Mouse (Mus musculus) A20 (cell line): ENCODE data around the gene Naa80.
A peak's percentile ranks its signal among the peaks of the same experiment; 100 is the strongest.

Source experiments
- DNase-seq: peaks from one replicate; pipeline ENCODE4 v3.0.0-alpha.2; 2011; ENCODE audit warnings: low read depth, low spot score

Naa80 gene

DNA sequence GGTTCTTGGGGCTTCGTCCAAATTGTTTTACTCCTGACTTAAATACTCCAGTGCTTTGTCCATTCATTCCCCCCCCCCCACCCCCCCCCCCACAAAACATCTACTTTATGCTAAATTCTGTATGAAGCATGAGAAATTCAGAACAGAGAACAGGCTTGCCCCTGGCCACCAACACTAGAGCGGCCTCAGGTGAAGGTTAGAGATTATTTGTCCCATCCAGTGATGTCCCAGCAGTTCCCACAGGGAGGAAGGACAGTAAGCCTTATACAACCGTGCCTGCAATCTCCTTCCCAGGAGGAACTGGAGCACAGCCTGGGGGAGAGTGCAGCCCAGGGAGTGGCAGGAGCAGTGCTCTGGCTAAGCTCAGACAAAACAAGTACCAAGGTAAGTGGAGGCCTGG, at the start of gene Naa80:
Naa80 (plus strand) TSS at position 301 of the 400 bp plus-strand sequence.
- no peak for DNase-seq

DNA sequence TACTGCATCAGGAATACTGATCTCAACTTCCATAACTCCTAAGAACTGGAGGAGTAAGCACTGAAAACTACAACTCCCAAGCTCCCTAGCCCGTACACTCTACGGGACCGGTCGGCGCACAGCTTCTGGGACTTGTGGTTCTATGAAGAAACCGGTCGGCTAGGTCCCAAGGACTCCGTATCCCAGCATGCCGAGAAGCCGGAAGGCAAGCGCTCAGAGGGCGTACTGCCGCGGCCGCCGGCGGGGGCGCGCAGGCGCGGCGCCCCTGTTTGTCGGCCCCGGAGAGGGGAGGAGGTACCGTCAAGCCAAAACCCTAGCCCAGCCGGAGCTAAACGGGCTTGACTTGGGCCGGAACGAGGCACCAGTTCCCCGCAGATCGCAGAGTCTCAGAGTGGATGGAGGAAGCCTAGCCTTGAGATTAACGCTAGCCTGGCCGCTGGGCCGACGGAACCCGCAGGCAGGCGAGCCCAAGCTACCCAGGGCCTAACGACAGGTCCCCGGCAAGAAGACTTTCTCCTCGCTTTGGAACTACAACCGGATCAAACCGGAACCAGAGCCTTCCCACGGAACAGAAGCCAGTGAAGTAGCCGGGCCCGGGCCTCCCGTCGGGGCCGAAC, 44.8 kb upstream of the Naa80 start, which contains the start of gene Tmem115:
Tmem115 (plus strand) TSS at position 155 of the 617 bp plus-strand sequence.
- peak; percentile 95 for DNase-seq

DNA sequence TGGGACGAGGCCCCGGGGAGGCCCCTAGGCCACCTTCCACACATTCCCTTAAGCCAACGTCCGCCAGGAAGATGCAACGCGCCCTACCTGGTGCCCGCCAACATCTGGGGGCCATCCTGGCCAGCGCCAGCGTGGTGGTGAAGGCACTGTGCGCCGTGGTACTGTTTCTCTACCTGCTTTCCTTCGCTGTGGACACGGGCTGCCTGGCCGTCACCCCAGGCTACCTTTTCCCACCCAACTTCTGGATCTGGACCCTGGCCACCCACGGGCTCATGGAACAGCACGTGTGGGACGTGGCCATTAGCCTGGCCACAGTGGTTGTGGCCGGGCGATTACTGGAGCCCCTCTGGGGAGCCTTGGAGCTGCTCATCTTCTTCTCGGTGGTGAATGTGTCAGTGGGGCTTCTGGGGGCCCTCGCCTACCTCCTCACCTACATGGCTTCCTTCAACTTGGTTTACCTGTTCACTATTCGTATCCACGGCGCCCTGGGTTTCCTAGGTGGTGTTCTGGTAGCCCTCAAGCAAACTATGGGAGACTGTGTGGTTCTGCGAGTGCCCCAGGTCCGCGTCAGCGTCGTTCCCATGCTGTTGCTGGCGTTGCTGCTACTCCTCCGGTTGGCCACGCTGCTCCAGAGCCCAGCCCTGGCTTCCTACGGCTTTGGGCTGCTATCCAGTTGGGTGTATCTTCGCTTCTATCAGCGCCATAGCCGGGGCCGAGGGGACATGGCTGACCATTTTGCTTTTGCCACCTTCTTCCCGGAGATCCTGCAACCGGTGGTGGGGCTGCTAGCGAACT, 44.1 kb upstream of the Naa80 start:
- peak; percentile 50 for DNase-seq

DNA sequence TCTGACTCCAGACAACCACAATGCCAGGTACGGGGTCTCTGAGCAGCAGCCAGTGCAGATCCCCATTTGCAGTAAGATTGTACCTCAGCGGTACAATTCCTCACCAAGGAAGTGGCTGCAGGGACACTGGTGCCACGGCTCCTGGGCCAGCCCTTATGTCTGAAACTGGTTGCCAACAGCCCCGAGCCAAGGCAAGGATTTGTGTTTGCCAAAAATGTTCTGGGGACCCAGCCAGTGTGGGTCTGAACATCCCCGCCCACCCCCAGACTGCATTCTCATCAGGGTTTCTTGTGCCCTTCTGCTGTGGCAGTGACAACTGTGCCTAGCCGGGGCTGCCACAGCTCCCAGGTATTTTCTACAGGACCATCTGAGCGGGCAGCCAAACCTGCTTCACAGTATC, 40.5 kb upstream of the Naa80 start:
- no peak for DNase-seq

DNA sequence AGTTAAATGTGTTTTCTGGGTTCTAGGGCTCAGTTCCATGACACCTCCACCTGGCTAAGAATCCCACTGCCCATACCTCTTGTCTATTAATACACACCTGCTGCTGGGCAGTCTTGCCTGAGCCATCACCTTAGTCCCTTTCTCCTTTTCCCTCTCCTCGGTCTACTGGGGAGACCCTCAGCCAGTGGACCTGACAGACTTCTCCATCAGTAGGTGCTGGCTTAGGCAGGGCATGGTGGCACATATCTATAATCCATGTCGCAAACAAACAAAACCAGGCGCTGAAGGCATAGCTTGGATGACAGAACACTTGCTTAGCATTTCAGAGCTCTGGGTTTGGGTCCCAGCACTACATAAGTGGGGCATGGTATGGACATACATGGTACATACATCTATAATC, 40.0 kb upstream of the Naa80 start:
- DNase-seq = no peak

DNA sequence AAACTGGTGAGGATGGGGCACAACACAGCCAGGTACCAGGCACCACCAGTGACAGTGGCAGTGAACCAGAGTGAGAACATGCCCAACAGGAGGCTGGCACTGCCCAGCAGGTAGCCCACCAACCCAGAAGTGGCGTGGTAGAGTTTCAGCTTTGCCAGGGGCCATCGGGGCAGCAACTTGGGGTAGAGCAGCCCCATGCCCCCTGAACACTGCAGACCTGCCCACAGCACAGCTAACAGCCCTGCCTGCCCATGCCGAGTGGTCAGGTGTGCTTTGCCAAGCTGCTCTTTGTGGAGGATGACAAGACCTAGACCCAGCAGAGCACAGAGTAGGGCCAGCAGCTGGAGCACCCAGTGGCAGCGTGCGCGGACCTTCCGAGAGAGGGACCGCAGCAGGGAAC, 38.7 kb upstream of the Naa80 start:
- DNase-seq = no peak

DNA sequence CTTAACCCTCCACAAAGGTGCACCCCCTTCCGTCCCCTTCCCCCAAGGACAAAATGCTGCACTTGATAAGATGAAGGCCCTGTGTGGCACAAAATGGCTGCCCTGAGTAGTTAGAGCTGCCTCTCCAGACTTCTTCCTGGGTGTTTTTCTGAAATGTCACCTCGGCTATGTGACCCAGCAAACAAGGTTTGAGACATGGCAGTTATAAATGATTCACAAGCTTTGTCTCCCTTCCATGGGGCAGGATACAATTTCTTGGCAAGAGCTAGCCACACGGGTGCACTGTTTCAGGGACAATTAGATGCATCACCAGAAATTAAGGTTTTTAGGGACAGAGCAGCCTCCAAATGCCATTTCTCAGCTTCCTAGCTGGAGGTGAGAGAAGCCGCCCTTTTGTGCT, 38.3 kb upstream of the Naa80 start:
- no peak for DNase-seq

DNA sequence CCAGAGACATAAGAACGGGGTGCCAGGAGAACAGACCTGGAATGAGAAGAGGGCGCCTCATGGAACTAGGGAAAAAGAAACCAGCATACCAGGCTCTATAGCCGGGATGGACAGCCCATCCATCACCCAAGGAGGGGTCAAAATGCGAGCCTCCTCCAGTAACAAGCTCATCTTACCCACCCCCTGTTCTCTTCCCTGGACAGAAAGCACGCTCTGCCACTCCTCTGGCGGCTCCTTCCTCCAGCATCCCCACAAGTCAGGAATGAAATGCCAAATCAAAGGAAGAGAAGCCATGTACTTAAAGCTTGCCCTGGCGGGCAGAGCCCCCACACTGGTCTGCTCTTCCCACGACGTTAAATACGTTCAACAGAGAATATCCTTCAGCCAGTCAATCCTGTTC, 37.7 kb upstream of the Naa80 start:
- no peak for DNase-seq

DNA sequence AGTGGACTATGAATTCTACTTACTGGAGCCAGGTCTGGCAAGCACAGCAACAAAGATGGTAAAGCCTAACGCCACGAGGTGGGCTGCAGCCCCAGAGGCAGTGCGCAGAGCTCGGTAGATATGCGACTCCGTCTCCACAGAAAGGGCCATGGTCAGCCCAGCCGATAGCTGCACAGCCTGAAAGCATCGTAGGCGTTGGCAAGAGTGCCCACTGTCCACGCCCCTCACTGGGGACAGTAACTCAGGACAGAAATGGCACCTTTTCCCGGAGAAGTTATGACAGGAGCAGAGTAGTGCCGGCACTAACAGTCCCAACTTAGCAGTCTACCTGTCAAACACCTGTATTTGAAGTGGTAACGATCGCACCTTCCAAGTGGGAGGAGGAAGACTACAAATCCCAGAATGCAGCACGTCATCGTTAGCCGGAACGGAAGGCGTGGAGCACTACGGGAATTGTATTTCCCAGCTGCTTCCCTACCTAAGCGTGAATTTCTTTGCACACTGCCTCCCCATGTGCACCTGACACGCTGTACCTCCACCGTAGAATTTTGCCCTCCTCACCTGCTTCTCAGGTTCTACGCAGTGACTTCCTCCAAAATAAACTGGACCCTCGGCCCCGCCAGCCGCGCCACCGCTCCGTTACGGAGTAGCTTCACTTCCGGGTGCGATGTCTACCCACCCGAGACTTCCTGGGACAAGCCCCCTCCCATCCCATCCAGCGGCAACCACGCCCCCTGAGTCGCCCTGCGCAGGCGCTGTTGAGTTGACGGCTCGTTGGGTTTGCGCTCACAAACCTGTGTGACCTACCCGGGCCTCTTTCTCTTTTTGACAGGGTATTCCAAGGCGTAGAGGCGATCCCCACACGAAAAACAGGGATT, 37.0 kb upstream of the Naa80 start, which contains the start of the genes Cyb561d2 and Nprl2:
Cyb561d2 (minus strand) TSS at position 720 of the 878 bp plus-strand sequence.
Nprl2 (plus strand) TSS at position 753 of the 878 bp plus-strand sequence.
- DNase-seq = peak; percentile 96

DNA sequence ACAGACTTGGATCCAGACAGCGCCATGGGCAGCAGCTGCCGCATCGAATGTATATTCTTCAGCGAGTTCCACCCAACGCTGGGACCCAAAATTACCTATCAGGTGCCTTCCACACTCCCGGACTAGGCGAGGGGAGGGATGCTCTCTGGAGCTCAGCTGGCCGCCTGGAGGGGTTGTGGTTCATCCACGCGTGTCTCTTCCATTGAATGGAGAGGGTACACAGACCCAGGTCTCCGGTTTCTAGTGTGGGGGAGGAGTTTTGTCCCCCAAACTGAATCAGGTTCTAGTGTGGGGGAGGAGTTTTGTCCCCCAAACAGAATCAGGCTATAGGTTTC, 36.4 kb upstream of the Naa80 start:
- DNase-seq = no peak

DNA sequence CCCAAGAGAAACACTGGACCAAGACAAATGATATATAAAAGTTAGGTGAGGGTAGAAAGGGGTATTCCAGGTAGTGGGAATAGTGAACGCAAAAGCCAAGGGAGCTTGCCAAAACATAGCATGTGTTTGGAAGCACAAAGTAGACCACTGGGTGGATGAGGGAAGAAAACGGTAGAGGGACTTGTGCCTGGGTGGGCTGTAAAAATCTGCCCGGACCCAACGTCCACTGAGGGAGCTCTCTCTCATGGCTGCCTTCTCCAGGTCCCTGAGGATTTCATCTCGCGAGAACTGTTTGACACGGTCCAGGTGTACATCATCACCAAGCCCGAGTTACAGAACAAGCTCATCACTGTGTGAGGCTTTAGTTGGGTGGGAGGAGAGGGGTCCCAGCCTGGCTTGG, 36.0 kb upstream of the Naa80 start:
- DNase-seq = no peak

DNA sequence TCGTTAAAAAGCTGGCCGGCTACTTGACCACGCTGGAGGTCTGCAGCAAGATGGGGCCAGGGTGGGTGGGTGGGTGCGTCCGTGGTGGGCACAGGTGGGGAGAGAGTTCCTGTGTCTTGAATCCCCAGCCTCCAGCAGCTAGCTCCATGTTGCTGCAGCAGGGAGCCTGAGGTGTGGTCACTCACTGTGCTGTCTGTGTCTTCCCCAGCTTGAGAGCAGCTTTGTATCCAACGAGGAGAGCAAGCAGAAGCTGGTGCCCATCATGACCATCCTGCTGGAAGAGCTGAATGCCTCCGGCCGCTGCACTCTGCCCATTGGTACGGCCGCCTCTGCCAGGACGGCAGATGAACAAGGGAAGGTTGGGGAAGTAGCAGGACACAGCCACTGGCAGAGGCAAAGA, 35.4 kb upstream of the Naa80 start:
- DNase-seq = no peak

DNA sequence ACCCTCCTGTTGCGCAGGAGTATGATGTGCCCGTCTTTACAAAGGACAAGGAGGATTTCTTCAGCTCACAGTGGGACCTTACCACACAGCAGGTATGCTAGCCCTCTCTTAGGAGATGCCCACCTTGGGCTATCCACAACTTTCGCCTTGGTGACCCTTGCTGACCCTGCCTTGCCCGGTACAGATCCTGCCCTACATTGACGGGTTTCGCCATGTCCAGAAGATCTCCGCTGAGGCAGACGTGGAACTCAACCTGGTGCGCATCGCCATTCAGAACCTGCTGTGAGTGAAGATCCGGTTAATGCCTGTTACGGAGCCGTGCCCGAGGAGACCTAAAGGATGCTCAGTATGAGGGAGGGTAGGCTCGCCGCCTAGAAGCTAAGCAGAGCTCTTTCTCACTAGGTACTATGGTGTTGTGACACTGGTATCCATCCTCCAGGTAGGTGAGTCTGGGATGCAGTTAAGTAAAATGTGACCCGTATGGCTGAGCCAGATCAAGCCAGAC, 34.4 kb upstream of the Naa80 start:
- DNase-seq = no peak

DNA sequence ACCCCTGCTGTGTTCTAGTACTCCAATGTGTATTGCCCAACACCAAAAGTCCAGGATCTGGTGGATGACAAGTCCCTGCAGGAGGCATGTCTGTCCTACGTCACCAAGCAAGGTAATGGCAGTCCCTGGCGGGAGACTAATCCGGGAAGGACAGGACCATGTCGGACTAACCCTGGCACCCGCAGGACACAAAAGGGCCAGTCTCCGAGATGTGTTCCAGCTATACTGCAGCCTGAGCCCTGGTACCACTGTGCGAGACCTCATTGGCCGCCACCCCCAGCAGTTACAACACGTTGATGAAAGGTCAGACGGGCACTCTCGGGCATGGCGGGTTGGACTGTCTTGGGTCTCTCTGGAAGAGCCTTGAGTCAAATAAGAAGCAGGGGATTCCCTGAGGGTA, 34.0 kb upstream of the Naa80 start:
- no peak for DNase-seq

DNA sequence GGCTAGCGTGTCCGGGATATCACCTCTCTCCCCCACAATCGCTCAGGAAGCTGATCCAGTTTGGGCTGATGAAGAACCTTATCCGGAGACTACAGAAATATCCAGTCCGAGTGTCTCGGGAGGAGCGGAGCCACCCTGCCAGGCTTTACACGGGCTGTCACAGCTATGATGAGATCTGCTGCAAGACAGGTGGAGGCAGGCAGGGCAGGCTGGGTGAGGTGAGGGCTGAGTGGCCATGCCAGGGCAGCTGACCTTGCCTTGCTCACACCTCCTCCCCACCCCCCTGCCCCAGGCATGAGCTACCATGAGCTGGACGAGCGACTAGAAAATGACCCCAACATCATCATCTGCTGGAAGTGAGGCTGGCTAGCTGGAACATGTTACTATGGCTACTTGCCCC, 33.5 kb upstream of the Naa80 start:
- DNase-seq = no peak

DNA sequence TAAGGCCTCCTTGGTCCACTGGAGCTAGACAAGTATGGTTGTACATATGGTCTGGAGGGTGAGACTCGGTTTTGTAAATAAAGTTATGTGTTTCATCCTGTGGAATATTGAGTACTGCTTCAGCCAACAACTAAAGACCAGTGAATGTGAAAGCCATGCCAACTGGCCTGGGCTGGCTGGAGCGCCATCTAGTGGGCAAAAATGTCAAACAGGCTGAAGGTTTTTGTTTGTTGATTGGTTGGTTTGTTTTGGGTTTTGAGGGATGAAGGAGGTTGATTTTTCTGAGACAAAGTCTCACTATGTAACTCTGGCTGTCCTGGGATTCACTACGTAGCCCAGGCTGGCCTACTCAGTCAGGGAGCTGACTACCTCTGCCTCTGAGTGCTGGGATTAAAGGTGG, 33.1 kb upstream of the Naa80 start:
- DNase-seq = peak; percentile 74

DNA sequence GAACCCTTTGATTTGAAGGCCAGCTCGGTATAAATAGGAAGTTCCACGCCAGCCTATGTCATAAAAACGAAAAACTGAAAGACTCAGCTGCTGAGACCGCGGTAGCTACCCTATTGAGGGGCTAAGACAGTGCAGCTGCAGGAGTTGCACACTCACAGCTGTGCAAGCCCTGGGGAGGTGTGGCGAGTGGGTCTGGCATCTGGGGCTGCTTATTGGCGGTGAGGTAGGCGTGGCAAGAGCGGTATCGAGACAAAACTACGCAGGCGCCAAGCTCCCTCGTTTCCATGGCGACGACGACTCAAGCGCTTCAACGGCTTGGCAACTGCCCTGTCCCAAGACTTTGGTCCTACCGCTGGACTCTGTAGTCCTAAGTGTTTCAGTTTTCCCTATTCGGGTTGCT, 31.7 kb upstream of the Naa80 start, which contains the start of gene Zmynd10:
Zmynd10 (plus strand) TSS at position 273 of the 400 bp plus-strand sequence.
- DNase-seq = peak; percentile 94

DNA sequence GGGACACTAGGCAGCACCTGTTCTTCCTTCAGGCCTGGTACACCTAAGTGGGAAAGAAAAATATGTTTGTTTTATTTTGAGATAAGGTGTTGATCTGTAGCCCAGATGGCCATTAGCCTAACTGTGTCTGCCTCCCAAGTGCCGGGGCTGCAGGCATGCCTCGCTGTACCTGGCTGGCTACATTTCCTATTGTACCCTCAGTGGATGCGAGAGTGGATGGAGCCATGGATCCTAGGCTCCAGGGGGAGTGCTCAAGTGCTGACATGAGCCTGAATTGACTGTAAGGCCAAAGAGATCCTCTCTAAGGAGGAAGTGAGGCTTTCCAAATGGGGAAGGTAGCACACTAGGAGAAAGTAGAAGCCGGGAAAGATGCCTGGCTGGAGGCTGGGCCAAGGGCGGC, 30.7 kb upstream of the Naa80 start:
- DNase-seq = no peak

DNA sequence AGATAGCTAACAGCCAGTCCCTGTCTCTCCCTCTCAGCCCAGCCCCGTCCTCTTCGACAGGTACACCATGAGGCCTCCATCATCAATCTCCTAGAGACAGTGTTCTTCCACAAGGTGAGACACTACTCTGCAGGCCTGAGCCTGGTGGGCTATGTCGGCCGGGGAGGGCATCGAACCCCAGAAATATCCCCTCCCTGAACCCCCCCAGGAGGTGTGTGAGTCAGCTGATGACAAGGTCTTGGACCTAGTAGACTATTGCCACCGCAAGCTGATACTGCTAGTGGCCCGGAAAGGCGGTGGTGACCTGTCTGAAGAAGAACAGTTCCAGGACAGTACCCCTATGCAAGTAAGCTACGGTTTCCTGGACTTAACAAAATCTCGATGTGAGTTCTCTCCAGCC, 29.9 kb upstream of the Naa80 start:
- DNase-seq = no peak

DNA sequence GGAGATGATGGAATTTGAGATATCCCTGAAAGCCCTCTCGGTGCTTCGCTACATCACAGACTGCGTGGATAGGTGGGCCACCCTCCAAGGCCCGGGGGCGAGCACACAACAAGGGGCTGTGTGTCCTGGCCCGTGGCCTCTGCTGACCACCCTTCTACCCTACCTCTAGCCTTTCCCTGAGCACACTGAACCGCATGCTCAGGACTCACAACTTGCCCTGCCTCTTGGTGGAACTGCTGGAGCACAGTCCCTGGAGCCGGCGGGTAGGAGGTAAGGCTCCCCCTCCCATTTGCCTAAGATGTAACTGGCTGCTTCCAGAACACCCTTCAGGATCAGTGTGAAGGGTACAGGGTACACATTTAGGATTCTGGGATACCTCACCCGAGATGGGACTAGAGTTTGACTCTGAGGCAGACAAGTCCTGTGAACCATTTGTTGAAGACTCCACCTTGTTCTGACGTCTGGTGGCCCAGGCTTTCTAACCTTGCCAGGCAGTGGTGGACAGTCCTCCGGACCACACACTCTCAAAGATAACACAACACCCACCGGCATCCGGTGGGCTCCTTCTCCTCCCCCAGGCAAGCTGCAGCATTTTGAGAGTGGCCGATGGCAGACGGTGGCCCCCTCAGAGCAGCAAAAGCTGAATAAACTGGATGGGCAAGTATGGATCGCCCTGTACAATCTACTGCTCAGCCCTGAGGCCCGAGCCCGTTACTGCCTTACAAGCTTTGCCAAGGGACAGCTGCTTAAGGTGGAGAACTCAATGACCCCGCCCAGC, 29.2 kb upstream of the Naa80 start:
- DNase-seq = no peak

DNA sequence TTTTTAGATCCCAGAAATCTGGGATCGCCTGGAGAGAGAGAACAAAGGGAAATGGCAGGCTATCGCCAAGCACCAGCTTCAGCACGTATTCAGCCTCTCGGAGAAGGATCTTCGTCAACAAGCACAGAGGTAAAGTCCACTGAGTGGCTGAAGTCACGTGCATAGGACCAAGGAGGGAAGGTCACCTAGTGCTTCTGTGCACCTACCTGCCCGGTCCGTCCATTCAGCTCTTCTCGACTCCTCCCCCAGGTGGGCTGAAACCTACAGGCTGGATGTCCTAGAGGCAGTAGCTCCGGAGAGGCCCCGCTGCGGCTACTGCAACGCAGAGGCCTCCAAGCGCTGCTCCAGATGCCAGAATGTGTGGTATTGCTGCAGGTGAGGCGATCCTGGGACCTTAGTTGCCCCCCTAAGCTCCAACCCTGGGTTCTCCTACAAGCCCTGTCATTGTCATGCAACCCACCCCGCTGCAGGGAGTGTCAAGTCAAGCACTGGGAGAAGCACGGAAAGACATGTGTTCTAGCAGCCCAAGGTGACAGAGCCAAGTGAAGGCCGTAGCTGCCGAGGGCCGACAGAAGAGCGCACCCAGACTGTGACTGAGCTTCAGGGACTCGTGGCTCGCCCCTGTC, 28.1 kb upstream of the Naa80 start:
- no peak for DNase-seq
